Mouse (Mus musculus) cerebellum, postnatal 25 days (tissue): Measurements from ENCODE around the gene Dnm3.

Source experiments
- DNase-seq, 2 experiments: peaks; one replicate each; pipeline ENCODE4 v3.0.0; 2021; ENCODE audit warnings: mixed read lengths in 2 of 2

The Dnm3 gene

DNA sequence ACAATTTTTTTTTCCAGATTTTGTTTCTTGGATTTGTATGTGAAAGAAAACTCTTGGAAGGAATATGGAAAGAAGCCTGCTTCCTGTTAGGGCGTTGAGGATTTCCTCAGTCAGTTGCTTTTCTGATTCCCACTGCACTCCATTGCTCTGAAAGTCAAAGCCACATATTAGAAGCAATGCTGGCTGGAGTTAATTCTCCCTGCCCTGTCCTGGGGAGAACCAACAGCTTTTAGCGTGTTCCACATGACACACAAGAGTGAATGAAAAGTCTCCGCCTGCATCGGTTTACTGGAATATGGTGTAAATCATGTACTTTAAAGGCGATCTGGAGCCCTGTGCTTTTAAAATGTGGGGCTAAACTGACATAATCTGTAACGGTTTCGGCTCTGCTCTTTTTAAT is 424.6 kb downstream of the Dnm3 start:
- no peak for DNase-seq

DNA sequence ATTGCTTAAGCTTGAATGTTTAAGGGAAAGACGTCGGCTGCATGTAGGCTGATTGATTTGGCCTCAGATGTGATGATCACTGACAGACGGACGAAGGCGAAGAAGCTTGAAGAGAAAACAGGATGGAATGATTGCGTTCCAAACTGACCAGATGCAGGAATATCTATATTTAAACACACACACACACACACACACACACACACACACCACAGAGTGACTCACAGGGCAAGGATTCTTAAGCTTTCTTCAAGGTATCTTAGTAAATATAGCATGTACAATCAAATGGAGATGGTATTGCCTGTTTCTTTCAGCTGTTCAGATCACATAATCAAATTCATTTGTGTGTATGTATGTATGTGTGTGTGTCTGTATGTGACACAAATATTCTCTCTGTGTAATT is 425.1 kb downstream of the Dnm3 start:
- DNase-seq: no peak

DNA sequence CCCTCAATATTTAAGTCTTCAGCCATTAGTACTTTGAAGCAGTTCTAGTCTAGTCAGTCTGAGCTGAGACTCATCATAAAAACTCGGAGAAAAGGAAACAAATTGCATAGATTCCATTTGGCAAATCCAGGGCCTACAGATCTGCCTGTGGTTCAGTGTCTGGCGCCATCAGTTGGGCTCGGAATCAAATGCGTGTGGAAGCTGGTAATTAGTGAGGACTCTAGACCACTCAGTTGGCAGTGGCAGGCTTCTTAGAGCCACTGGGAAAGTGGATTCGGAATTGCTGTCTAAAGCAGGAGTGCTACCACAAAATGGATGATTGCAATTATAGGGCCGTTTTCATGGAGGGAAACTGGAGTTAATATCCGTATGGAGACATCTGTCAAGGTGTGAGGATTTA is 425.7 kb downstream of the Dnm3 start:
- DNase-seq: no peak

DNA sequence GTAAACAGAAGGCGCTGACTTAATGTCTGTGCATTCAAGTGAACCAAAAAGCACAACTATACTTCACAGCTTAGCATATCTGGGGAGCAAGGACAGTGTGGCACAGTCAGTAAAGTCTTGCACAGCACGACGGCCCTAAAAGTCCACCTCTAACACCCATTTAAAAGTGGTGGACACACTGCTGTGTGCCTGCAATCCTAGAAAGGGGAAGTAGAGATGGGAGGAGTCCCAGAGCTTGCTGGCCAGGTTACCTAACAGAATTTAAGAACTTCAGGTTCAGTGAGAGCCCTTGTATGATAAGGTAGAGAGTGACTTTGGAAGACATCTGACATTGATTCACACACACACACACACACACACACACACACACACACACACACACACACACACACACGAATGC is 426.1 kb downstream of the Dnm3 start:
- no peak for DNase-seq

DNA sequence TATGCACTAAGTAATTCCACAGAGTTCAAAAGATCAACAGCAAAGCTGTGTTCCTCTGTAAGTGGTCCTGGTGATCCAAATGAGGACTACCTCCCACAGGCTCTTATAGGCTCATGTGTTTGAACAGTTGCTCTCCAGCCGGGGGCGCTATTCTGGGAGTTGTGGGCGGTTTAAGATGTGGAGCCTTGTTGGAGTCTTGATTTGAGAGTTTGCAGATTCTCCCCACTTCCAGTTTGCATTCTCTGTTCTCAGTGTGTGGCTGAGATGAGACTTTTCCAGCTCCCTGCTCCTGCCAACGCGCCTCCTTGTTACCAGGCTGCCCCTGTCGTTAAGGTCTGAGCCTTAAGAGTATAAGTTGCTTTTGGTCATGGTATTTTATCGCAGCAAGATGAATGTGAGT is 430.2 kb downstream of the Dnm3 start:
- DNase-seq: no peak

DNA sequence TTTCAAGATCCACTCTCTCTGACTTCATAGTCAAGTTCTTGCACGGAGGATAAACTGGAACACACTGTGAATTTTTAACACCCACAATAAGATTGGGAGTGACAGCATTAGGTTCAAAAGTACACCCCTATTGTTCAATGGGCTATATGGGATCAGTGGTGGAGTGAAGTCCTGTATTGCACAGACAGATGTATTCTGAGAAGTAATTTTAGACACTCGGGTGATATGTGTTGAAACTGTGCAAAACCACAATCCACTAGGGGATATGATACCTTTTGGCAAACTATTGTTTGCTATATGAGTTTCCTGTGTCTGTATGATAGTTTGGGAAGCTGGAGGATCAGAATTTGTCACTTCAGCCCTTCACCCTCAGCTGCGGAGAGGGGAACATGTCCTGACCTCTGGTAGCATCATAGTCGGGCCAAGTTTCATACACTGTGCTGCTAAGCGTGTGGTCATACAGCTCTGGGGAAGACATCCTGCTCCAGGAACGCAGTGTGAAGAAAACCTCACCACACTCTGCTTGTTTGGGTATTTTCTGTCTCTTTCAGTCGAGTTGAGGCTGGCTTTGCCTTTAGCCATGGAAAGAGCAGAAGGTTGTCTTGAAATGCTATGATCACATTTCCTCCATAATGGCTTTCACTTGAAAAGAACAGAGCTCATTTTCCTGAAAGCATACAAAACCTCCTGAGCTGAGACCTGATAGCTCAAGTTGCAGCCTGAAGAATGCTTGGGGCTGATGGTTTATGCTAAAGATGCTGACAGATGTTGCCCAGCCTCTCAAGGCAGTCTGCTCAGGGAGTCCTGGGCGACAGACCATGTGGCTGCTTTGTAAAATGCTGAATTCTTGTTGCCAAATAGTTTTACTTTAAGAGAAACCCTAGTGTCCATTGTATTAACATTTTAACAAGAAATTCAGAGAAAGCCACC is 433.8 kb downstream of the Dnm3 start:
- DNase-seq: no peak

DNA sequence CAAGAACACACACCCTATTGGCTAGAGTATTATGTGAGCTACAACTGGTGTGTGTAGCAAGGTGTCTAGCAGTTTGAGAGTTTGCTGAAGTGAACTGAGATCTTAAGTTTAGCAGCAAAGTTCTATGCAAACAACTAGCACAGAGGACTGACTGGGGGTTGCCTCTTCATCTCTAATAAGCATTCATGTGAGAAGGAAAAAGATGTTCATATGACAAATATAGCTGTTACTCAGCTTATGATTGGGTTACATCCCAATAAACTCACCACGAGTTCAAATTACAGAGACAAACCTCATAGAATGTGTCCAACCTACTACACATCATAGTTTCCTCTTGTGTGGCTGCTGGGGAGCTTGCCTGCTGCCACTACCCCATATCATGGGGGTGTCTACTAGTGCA is 434.6 kb downstream of the Dnm3 start:
- DNase-seq: no peak

DNA sequence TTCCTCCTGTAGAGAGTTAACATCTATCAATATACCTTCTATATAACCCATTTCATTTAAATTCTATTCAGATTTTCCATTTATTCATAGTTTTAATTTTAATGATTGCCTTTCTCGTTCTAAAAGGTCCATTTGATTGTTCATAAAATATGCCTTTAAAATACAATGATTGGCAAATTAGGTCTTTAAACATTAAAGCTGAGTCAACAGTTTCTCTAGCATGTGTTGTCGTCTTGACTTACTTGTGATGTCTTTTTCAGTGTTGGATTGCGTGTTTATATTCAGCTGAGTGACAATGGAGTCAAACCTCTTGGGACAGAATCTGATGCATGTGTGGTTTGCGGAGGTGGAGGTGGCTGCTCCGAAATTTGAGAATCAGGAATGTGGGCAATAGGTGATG is 435.4 kb downstream of the Dnm3 start:
- DNase-seq: no peak

DNA sequence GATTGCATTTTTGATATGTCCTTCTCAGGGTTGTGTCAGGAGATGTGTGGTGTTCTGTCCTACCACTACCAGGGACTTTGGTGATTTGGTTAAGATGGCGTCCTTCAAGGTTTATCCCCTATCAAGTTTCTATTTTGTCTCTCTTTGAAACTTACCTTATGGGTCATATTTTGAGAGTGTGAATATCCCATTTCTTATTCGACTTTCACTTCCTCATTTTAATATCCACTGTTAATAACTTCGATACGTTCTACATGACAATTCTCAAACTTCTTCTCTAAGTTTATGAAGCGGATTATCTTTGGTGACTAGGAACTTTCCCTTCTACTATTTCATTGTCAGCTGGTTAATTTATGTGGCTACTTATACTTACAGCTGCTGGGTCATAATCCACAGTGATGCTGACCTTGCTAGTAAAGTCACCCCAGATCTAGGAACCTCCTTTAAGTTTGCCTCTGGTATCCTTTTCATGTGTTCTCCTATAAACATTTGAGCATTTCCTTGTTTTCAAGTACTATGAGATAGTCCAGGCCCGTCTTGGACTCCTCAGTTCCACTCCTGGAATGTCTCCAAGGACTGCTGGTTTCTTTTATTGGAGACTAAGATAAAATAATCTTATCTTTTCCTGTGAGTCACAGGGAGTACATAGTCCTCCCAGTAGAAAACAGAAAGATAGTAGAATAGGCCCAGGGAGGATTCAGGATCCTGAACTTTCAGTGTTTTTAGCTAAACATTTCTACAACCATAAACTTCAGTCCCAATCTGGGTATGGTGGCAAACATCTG is 437.2 kb downstream of the Dnm3 start:
- DNase-seq: no peak

DNA sequence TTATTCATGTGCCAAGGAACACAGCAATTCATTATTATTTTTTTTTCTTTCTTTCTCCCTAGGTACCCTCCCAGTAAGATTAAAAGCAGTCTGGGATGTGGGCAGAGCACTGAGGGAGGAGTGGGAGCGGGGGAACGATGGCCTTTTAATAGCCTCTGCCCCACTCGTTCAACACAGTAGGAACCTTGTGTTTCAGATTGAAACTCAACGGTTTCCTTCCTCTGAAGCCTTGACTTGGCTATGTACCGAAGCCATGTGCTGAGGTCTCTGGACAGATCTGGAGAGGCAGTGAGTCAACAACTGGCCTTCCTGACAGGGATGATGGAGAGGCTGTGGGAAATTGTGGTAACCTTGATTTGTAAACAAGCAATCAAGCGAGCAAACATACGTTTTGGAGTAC is 438.0 kb downstream of the Dnm3 start:
- DNase-seq: no peak

DNA sequence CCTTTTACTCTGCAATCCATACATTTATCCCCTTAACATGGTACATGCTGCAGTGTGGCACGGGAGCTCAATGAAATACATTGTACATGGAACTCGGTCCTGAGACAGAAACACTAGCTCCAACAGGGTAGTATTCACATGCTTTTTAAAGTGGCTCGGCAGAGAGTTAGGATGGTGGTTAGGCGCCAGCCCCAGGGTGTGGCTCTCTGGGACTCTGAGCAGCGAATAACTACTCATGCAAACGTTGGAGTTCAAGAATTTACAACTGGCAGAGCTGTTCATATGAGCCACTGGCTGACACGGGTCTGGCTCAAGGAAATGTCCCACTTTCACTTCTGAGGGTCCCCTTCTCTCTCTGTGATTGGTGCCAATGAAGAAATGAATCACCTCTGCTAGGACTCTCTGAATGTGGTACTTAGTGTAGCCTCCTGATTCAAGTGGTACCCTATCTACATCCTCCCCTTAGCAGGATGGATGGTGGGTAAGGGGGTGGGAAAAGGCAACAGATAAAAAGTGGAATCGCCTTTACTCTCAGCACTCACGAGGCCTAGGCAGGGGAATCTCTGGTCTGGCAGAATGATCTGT is 438.7 kb downstream of the Dnm3 start:
- no peak for DNase-seq

DNA sequence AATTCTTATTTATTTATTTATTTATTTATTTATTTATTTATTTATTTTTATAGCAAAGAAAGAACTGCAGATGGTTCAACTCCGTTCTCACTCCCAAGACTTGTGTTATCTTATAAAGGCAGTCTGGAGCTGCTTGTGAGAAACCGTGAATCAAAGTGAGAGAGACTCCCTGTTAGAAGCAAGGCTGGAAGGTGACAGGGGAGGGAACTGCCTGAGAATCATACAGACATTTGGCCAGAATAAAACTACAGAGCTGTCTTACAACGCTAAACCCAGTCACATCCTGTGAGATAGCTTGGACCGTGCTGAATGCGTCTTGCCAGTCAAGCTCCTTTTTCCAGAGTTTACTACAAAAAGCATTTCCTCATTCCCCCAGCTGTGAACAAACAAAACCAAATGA is 439.4 kb downstream of the Dnm3 start:
- no peak for DNase-seq

DNA sequence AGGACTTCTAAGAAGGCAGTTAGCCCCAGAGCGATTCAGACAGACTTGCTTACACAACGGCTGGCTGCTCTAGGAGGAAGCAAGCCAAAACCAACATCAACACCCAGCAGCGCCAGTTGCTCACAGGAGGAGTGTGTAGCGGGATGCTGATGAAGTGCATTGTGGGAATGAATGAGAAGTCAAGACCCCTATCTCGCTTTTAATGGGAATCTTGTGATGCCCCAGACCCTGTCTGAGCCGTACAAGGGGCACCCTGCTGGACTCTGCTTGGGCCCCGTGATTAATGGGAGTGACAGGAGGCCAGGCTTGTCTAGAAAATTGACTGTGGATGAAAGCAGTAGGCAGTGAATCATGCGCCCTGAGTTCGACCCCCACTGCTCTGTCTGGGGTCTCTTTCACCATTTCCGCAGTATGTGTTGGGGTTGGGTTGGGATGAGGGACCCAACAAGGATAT is 439.8 kb downstream of the Dnm3 start:
- DNase-seq: peak; percentile 16 to 26

DNA sequence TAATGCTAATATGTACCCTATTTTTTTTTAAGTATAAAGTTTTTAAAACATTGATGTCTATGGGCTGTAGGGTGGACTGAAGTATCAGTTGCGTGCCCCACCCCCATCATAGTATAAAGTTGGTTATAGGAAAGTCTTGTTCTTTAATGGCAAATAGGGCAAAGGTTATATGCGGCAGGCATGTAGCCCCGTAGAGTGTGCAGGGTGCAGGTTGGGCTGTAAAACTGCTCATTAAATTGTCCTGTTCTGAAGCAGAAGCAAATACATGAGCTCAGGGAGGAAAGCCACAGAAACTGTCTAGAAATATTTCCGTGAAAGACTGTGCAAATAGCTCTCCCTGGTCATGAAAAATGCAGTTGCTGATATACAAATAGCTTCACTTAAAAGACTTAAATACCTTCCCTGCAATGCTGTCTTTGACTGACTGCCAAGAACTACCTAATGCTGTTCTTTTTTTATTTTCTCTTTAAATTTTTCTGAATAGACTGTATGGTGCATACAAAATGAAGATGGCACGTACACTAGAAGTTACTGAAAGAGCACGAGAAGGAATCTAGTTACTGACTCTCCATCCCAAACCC is 440.6 kb downstream of the Dnm3 start:
- DNase-seq: no peak

DNA sequence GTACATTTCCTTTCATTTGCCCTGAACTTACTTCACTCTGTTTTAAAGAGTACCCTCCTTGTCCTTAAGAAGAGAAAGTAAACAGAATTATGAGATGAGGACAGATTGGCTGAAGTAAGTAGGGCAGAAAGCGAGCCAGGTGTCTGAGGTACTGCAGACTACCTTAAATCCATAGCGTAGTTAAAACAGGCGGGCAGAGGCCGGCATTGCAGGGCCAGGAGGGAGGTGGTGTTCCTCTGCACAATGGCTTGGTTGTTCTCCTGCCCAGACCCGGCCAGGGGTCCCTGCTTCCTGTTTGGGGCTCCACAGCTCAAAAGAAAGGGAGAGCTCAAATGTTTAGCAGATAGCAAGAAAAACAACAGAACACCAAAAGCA is 441.4 kb downstream of the Dnm3 start:
- peak in 1 of 2 experiments; percentile 18 for DNase-seq

DNA sequence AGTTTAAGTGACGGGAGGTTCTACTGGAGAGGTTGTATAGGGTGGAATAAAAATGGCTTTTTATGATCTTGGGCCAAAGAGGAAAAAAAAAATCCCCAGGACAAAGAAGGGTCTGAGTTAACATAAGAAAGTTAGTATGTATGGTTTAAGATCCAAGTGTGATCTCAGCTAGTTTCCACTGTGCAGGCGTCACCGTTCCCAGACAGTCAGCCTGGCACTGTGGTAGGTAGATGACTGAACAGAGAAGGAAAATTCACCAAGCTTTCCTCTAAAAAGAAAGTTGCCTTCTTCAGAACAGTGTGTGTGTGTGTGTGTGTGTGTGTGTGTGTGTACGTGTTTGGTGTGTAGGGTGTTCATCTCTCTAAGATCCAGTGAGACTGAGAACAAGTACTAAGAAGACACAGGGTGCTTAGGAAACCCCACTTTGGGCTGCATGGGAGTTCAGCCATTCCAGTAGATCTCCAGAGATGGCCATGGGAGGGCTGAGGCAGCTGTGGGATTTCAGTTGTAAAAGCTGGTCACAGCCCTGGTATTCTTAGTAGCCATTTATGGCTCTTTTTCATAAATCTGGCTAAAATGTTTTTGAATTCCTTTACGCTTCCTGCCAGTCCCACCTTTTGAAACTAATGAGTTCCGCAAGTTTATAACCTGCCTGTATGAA is 441.9 kb downstream of the Dnm3 start:
- no peak for DNase-seq

DNA sequence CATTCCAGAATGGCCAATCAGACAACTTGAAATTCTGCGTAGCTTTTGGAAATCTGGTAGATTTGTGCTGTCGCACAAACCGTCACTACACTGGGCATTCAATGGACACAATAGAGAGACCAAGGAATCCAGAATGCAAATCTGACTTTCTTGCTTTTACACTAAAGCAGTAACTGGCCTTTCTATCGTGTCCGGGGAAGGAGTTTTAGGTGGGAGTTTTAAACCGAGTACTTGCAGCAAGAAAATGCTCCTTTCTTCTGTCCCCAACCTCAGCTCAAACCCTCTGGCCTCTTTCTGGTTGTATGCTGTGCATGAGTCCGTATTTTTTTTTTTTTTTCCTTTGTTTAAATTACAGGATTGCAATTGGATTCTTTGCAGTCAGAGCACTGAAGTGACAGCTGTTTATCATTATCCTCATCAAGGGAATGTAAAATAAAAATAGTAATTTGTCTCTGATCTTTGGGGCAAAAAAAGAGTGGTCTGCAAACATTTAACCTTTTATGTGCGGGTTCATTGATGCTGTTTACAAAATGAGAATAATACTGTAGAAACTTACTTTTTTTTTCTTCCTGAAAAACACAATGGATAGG is 454.1 kb downstream of the Dnm3 start:
- DNase-seq: no peak

DNA sequence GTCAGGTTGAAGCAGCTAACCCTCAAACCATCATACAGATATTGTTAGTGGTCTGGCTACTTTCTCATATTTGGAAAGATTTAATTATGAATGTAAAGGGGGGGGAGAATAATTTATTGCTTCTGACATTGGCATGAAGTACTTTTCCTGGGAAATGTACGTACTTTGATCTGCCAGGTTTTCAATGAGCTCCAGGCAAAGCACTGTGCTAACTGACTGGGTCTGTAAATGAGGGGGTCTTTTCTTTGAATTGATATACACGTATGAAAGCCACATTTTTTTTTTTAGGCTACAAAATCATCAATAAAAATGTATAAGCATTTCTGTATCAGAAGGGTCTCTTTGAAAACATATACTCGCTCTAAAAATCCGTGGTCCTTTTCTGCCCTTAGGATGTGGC is 457.1 kb downstream of the Dnm3 start:
- no peak for DNase-seq

DNA sequence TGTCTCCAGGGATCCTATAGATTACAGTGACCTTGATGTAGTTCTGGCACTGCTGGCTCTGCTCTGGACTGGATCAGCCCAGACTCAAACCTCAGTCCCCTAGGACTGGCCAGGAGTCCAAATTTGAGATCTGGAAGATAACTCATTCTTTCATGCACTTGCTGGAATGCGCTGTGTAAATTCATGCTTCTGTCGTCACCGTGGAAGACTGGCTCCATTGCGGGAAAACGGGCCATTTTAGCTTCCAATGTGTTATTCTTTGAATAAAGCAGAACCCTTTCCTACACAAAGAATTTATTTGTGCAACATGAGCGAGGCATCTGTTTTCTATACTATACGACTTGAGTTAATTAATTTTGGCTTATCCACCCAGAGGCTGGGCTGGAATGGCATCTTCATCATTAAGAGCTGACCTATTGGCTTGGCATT is 457.5 kb downstream of the Dnm3 start:
- no peak for DNase-seq

DNA sequence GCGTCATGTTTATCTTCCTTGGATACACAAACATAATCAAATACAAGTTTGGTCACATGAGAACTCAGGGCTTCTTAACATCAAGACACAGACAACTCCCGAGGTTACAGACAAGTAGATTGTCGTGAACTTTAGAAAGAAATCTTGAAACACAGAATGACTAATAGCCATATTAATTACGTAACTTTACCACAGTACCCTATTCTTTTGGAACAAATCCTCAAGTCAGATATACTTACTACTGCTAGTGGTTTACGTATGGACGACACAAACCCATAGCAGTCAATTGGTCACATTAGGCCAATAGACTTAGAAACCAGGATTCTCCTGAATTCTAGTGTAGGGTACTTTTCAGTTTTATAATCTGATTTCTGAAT is 459.2 kb downstream of the Dnm3 start:
- DNase-seq: no peak

DNA sequence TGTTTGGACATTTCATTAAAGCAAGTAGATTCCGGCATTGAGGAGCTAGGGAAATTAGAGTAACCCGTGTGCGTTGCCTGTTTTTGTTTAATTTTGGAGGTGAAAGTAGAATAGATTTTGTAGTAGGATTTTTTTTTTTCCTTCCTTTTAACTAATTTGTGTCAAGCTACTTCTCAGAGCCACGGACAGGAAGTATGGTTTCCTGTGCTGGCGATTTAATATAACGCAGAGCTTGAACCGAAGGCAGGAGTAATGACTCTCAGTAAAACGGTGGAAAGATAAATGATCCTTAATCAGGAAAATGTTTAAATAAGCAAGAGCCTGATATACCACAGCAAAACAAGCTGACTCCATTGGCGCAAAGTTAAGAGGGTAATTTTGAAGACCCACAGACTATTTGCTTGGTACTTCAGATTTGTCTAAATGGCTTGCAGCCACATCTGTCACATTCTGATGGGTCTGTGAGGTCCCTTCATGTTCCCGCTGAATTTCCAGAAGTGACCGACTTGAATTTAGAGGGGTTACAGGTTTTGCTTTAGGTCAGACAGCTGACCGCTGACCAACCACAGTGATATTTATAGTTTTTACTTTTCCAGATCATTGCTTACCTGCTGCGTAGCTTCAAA is 459.7 kb downstream of the Dnm3 start:
- no peak for DNase-seq

DNA sequence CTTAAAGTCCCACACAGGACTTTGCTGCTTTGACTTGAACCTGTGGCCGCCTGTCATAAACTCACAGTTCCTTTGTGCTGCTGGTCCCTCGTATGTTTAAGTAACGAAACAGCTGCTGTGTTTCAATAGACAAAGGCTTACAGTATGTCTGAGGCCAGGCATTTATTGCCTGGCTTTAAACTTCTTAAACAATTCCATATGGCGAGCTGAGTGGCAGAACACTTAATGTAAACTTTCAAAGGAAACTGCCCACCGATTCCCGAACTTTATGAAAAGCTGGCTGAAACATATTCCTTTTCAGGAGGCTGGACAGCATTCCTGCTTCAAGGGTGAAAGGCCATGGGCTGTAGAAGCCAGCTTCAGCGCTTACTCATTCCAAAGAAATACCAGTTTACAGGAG is 460.9 kb downstream of the Dnm3 start:
- DNase-seq: no peak
